Mouse (Mus musculus): ENCODE measurements around the gene Odf4. TPM values are rescaled to one million over a fixed set of nuclear protein-coding genes. Genes with fewer than 3 reads are reported as not detected.
"Not testable (repeated sequence)": the region's sequence is repeated elsewhere in the genome, so short reads cannot be mapped to it uniquely, and the experiment has no call there.

Gene Odf4
- polyA plus RNA-seq, 1 experiment: not detected

GRCm38 (mm10) chr11:68963405-68963804 is 36.5 kb upstream of the Odf4 start:
- Histone ChIP-seq H3K79me2 (ENCODE audit: control insufficient read depth, insufficient read depth) (no peaks in the 10 kb centered on the region), H3K36me3 (ENCODE audit: control insufficient read depth, insufficient read depth) (no peaks in the 10 kb centered on the region), H3K4me3 (ENCODE audit: insufficient read depth, poor library complexity, severe bottlenecking) (no peak overlapping the region), H3K79me3 (ENCODE audit: low read depth) (no peaks in the 10 kb centered on the region), H3ac (ENCODE audit: control insufficient read depth, insufficient read length, low read depth) (no peak overlapping the region), H3K27me3 (ENCODE audit: control insufficient read depth, insufficient read depth, insufficient read length) (no peaks in the 10 kb centered on the region)
- no peak for TF ChIP-seq CTCF (IDR thresholded peaks at IDR 0.05; ENCODE audit: control insufficient read depth, insufficient read depth, insufficient read length)
- TF ChIP-seq MYOG (IDR thresholded peaks at IDR 0.05; ENCODE audit: control insufficient read depth, extremely low read depth, insufficient read length): no peak
- TF ChIP-seq MYOD1 (IDR thresholded peaks at IDR 0.05; ENCODE audit: control insufficient read depth, insufficient read length, low read depth): no peak
- TF ChIP-seq USF1 (IDR thresholded peaks at IDR 0.05; ENCODE audit: low read depth): no peak
- no peak for TF ChIP-seq MAX (IDR thresholded peaks at IDR 0.05)
- TF ChIP-seq CEBPB (IDR thresholded peaks at IDR 0.05; ENCODE audit: low read depth): no peak
- no peak for TF ChIP-seq FOSL1 (IDR thresholded peaks at IDR 0.05; ENCODE audit: insufficient read depth, low read length, poor library complexity, severe bottlenecking)

GRCm38 (mm10) chr11:68962159-68962558 is 35.3 kb upstream of the Odf4 start:
- H3K79me2 ChIP-seq (ENCODE audit: control insufficient read depth, insufficient read depth); H3K36me3 ChIP-seq (ENCODE audit: control insufficient read depth, insufficient read depth): not testable (repeated sequence)

DNA sequence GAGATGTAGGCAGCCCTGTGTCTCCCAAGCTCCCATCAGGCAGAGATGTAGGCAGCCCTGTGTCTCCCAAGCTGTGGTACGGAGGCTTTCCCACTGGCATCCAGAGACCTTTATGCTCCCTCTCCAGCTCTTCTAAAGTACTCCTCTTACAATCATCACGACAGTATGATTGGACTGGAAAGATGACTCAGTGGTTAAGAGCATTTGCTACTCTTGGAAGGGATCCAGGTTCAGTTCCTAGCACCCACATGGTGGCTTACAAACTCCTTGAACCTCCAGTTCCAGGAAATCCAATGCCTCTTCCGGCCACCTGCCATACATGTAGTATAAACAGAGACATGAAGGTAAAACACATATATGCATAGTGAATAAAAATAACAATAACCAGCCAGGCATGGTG is 34.7 kb upstream of the Odf4 start:
- no peaks in the 10 kb centered on the region for H3K27me3 ChIP-seq (ENCODE audit: control insufficient read depth, insufficient read depth, insufficient read length)
- H3K4me3 ChIP-seq (ENCODE audit: insufficient read depth, poor library complexity, severe bottlenecking): no peak overlapping the region
- no peaks in the 10 kb centered on the region for H3K36me3 ChIP-seq (ENCODE audit: control insufficient read depth, insufficient read depth)
- TF ChIP-seq CEBPB (IDR thresholded peaks at IDR 0.05; ENCODE audit: low read depth) (no peak), USF1 (IDR thresholded peaks at IDR 0.05; ENCODE audit: low read depth) (no peak), MAX (IDR thresholded peaks at IDR 0.05) (peak; percentile 58), MYOG (IDR thresholded peaks at IDR 0.05; ENCODE audit: control insufficient read depth, extremely low read depth, insufficient read length) (no peak), FOSL1 (IDR thresholded peaks at IDR 0.05; ENCODE audit: insufficient read depth, low read length, poor library complexity, severe bottlenecking) (no peak), CTCF (IDR thresholded peaks at IDR 0.05; ENCODE audit: control insufficient read depth, insufficient read depth, insufficient read length) (no peak), MYOD1 (IDR thresholded peaks at IDR 0.05; ENCODE audit: control insufficient read depth, insufficient read length, low read depth) (no peak)
- H3K79me3 ChIP-seq (ENCODE audit: low read depth): no peaks in the 10 kb centered on the region
- no peak overlapping the region for H3ac ChIP-seq (ENCODE audit: control insufficient read depth, insufficient read length, low read depth)
- H3K79me2 ChIP-seq (ENCODE audit: control insufficient read depth, insufficient read depth): no peaks in the 10 kb centered on the region

More at GRCm38 (mm10) chr11:68962159-68962558, 35.3 kb upstream of the Odf4 start:
- not testable (repeated sequence) for H3K4me3 ChIP-seq (ENCODE audit: insufficient read depth, poor library complexity, severe bottlenecking); H3K79me3 ChIP-seq (ENCODE audit: low read depth); H3K27me3 ChIP-seq (ENCODE audit: control insufficient read depth, insufficient read depth, insufficient read length); H3ac ChIP-seq (ENCODE audit: control insufficient read depth, insufficient read length, low read depth)

- no peaks in the 10 kb centered on the region for H3K79me2 ChIP-seq (ENCODE audit: control insufficient read depth, insufficient read depth)
- no peak overlapping the region for H3ac ChIP-seq (ENCODE audit: control insufficient read depth, insufficient read length, low read depth)
- TF ChIP-seq FOSL1 (IDR thresholded peaks at IDR 0.05; ENCODE audit: insufficient read depth, low read length, poor library complexity, severe bottlenecking) (no peak), MYOG (IDR thresholded peaks at IDR 0.05; ENCODE audit: control insufficient read depth, extremely low read depth, insufficient read length) (no peak), USF1 (IDR thresholded peaks at IDR 0.05; ENCODE audit: low read depth) (no peak), CTCF (IDR thresholded peaks at IDR 0.05; ENCODE audit: control insufficient read depth, insufficient read depth, insufficient read length) (no peak), MYOD1 (IDR thresholded peaks at IDR 0.05; ENCODE audit: control insufficient read depth, insufficient read length, low read depth) (no peak), CEBPB (IDR thresholded peaks at IDR 0.05; ENCODE audit: low read depth) (no peak), MAX (IDR thresholded peaks at IDR 0.05) (no peak)
- no peaks in the 10 kb centered on the region for H3K27me3 ChIP-seq (ENCODE audit: control insufficient read depth, insufficient read depth, insufficient read length)
- H3K36me3 ChIP-seq (ENCODE audit: control insufficient read depth, insufficient read depth): no peaks in the 10 kb centered on the region
- H3K4me3 ChIP-seq (ENCODE audit: insufficient read depth, poor library complexity, severe bottlenecking): no peak overlapping the region
- no peaks in the 10 kb centered on the region for H3K79me3 ChIP-seq (ENCODE audit: low read depth)
Observed at GRCm38 (mm10) chr11:68957971-68958370, 31.1 kb upstream of the Odf4 start.

- H3ac ChIP-seq (ENCODE audit: control insufficient read depth, insufficient read length, low read depth): no peak within 1 kb of the TSS
- no peaks in the 10 kb centered on the region for H3K36me3 ChIP-seq (ENCODE audit: control insufficient read depth, insufficient read depth)
- H3K4me3 ChIP-seq (ENCODE audit: insufficient read depth, poor library complexity, severe bottlenecking): no peak within 1 kb of the TSS
- no peaks in the 10 kb centered on the region for H3K79me3 ChIP-seq (ENCODE audit: low read depth)
- TF ChIP-seq MYOD1 (IDR thresholded peaks at IDR 0.05; ENCODE audit: control insufficient read depth, insufficient read length, low read depth) (no peak), MYOG (IDR thresholded peaks at IDR 0.05; ENCODE audit: control insufficient read depth, extremely low read depth, insufficient read length) (no peak), FOSL1 (IDR thresholded peaks at IDR 0.05; ENCODE audit: insufficient read depth, low read length, poor library complexity, severe bottlenecking) (no peak), MAX (IDR thresholded peaks at IDR 0.05) (no peak), USF1 (IDR thresholded peaks at IDR 0.05; ENCODE audit: low read depth) (no peak), CEBPB (IDR thresholded peaks at IDR 0.05; ENCODE audit: low read depth) (no peak), CTCF (IDR thresholded peaks at IDR 0.05; ENCODE audit: control insufficient read depth, insufficient read depth, insufficient read length) (no peak)
- H3K27me3 ChIP-seq (ENCODE audit: control insufficient read depth, insufficient read depth, insufficient read length): no peaks in the 10 kb centered on the region
- no peaks in the 10 kb centered on the region for H3K79me2 ChIP-seq (ENCODE audit: control insufficient read depth, insufficient read depth)
Observed at GRCm38 (mm10) chr11:68957308-68957707, 30.4 kb upstream of the Odf4 start, which contains the start of gene Arhgef15. TSS of gene Arhgef15 (minus strand) at chr11:68957480.

DNA sequence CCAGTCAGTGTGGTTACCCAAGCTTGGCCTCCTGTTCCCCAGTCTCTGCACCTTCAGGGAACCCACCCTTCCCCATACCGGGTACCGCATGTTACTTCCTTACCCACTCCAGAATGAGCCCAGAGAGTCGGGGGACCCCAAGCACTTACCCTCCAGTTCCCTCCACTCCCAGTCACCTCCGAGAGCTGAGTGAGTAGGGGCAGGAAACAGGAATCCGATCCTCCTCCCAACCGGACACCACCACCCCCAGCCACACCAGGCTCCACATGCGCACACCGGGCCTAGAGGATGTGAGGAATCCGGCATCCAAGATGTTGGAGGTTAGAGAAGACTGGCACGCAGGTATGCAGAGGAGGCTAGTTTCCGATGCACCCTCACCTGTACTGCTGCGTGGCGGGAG is 29.8 kb upstream of the Odf4 start:
- H3K36me3 ChIP-seq (ENCODE audit: control insufficient read depth, insufficient read depth): no peaks in the 10 kb centered on the region
- no peaks in the 10 kb centered on the region for H3K27me3 ChIP-seq (ENCODE audit: control insufficient read depth, insufficient read depth, insufficient read length)
- no peak overlapping the region for H3K4me3 ChIP-seq (ENCODE audit: insufficient read depth, poor library complexity, severe bottlenecking)
- H3ac ChIP-seq (ENCODE audit: control insufficient read depth, insufficient read length, low read depth): no peak overlapping the region
- TF ChIP-seq MYOG (IDR thresholded peaks at IDR 0.05; ENCODE audit: control insufficient read depth, extremely low read depth, insufficient read length): no peak
- no peaks in the 10 kb centered on the region for H3K79me3 ChIP-seq (ENCODE audit: low read depth)
- H3K79me2 ChIP-seq (ENCODE audit: control insufficient read depth, insufficient read depth): no peaks in the 10 kb centered on the region

Data from C2C12 (cell line).